Mouse (Mus musculus): Measurements from ENCODE around the gene Slc22a3. TPM values are rescaled to one million over a fixed set of nuclear protein-coding genes. Genes with fewer than 3 reads are reported as not detected.

The Slc22a3 gene
- total and polyA plus RNA-seq, 3 experiments = not detected

GRCm38 (mm10) chr17:12518194-12518593 lies 10.7 kb upstream of the Slc22a3 start:
- H3K27me3 ChIP-seq (replicated peaks) = peaks cover 41% of the 10 kb centered on the region

GRCm38 (mm10) chr17:12513997-12514396 lies 6.5 kb upstream of the Slc22a3 start:
- Histone ChIP-seq H3K9me3 (replicated peaks; ENCODE audit: low read length) (no peaks in the 10 kb centered on the region), H3K36me3 (replicated peaks in 1 of 2; ENCODE audit: control insufficient read depth in 1 of 2, insufficient read depth in 1 of 2, low read length in 1 of 2) (no peaks in the 10 kb centered on the region), H3K9ac (ENCODE audit: insufficient read depth, low read depth) (no peak overlapping the region), H3K27me3 (replicated peaks) (peaks cover 49% of the 10 kb centered on the region), H3K27ac (ENCODE audit: insufficient read depth, low read depth) (no peak overlapping the region), H3K4me1 (ENCODE audit: control insufficient read depth in 1 of 2, insufficient read depth in 2 of 2) (peaks cover 0 to 5% of the 10 kb centered on the region in 2 experiments; a peak in 2 of 4 replicates), H3K4me2 (ENCODE audit: insufficient read depth, low read depth, poor library complexity, severe bottlenecking) (no peak overlapping the region), H3K4me3 (replicated peaks in 1 of 3; ENCODE audit: low read depth in 2 of 3, low read length in 2 of 3, poor library complexity in 1 of 3) (no peak overlapping the region), H3K79me2 (replicated peaks; ENCODE audit: control insufficient read depth, extremely low read depth, insufficient read depth, poor library complexity, severe bottlenecking) (no peaks in the 10 kb centered on the region)
- dilution Hi-C loops (cut with MboI; ENCODE audit: extremely low pct_ligation_motif_present, extremely low pct_unique_long_range_greater_than_20kb, low sequenced_read_pairs) (no loop called here), in situ Hi-C loops (cut with MboI; ENCODE audit: low pct_ligation_motif_present, low pct_unique_long_range_greater_than_20kb, low sequenced_read_pairs) (no loop called here)
- DNase-seq (ENCODE audit: extremely low read depth) = no peak
- TF ChIP-seq GABPA (IDR thresholded peaks at IDR 0.05; ENCODE audit: insufficient replicate concordance, low read depth, low read length) (no peak), CTCF (conservative IDR thresholded peaks at IDR 0.05 in 1 of 2, IDR thresholded peaks at IDR 0.05 in 1 of 2; ENCODE audit: low read depth in 2 of 2, low read length in 2 of 2) (peak in 1 of 2 experiments; percentile 7; a peak in 1 of 4 replicates)

More at GRCm38 (mm10) chr17:12518194-12518593, 10.7 kb upstream of the Slc22a3 start:
- dilution Hi-C loops (cut with MboI; ENCODE audit: extremely low pct_ligation_motif_present, extremely low pct_unique_long_range_greater_than_20kb, low sequenced_read_pairs) (no loop called here), in situ Hi-C loops (cut with MboI; ENCODE audit: low pct_ligation_motif_present, low pct_unique_long_range_greater_than_20kb, low sequenced_read_pairs) (no loop called here)
- TF ChIP-seq SIN3A (IDR thresholded peaks at IDR 0.05; ENCODE audit: low read length) = no peak
- Histone ChIP-seq H3K4me3 (replicated peaks in 1 of 3; ENCODE audit: low read depth in 2 of 3, low read length in 2 of 3, poor library complexity in 1 of 3) (no peak overlapping the region), H3K4me2 (ENCODE audit: insufficient read depth, low read depth, poor library complexity, severe bottlenecking) (no peak overlapping the region), H3K27ac (ENCODE audit: insufficient read depth, low read depth) (no peak overlapping the region), H3K9ac (ENCODE audit: insufficient read depth, low read depth) (no peak overlapping the region), H3K9me3 (replicated peaks; ENCODE audit: low read length) (peaks cover 9% of the 10 kb centered on the region), H3K79me2 (replicated peaks; ENCODE audit: control insufficient read depth, extremely low read depth, insufficient read depth, poor library complexity, severe bottlenecking) (no peaks in the 10 kb centered on the region), H3K4me1 (ENCODE audit: control insufficient read depth in 1 of 2, insufficient read depth in 2 of 2) (no peaks in the 10 kb centered on the region), H3K36me3 (replicated peaks in 1 of 2; ENCODE audit: control insufficient read depth in 1 of 2, insufficient read depth in 1 of 2, low read length in 1 of 2) (no peaks in the 10 kb centered on the region)
- no peak for DNase-seq (ENCODE audit: extremely low read depth)

- no peak for TF ChIP-seq GABPA (IDR thresholded peaks at IDR 0.05; ENCODE audit: insufficient replicate concordance, low read depth, low read length)
- TF ChIP-seq SIN3A (IDR thresholded peaks at IDR 0.05; ENCODE audit: low read length) = no peak
- TF ChIP-seq TCF12 (IDR thresholded peaks at IDR 0.05; ENCODE audit: low read depth, low read length) = no peak
- no peak for TF ChIP-seq MEF2A (IDR thresholded peaks at IDR 0.05; ENCODE audit: borderline replicate concordance, low read depth, low read length)
- TF ChIP-seq JUND (conservative IDR thresholded peaks at IDR 0.05; ENCODE audit: low read depth, low read length) = no peak
- TF ChIP-seq USF2 (conservative IDR thresholded peaks at IDR 0.05; ENCODE audit: low read depth, low read length) = no peak
- TF ChIP-seq HCFC1 (IDR thresholded peaks at IDR 0.05; ENCODE audit: low read depth, low read length) = no peak
- no peak for TF ChIP-seq ZMIZ1 (IDR thresholded peaks at IDR 0.05; ENCODE audit: low read depth, low read length)
- no peak for TF ChIP-seq BHLHE40 (IDR thresholded peaks at IDR 0.05; ENCODE audit: low read depth, low read length)
- no peak for TF ChIP-seq ZNF384 (IDR thresholded peaks at IDR 0.05; ENCODE audit: low read depth, low read length)
- no peak for TF ChIP-seq MAX (IDR thresholded peaks at IDR 0.05; ENCODE audit: low read length)
- TF ChIP-seq ZC3H11A (IDR thresholded peaks at IDR 0.05; ENCODE audit: low read depth, low read length) = no peak
- TF ChIP-seq NRF1 (IDR thresholded peaks at IDR 0.05; ENCODE audit: low read depth, low read length) = no peak
- no peak for TF ChIP-seq RCOR1 (conservative IDR thresholded peaks at IDR 0.05; ENCODE audit: low read depth, low read length)
- no peak for TF ChIP-seq POLR2AphosphoS2 (IDR thresholded peaks at IDR 0.05; ENCODE audit: low read depth, low read length)
- Histone ChIP-seq H3K36me3 (replicated peaks in 1 of 2; ENCODE audit: control insufficient read depth in 1 of 2, insufficient read depth in 1 of 2, low read length in 1 of 2) (no peaks in the 10 kb centered on the region), H3K27ac (ENCODE audit: insufficient read depth, low read depth) (no peak overlapping the region), H3K79me2 (replicated peaks; ENCODE audit: control insufficient read depth, extremely low read depth, insufficient read depth, poor library complexity, severe bottlenecking) (no peaks in the 10 kb centered on the region), H3K27me3 (replicated peaks) (peaks cover 46% of the 10 kb centered on the region), H3K4me3 (replicated peaks in 1 of 3; ENCODE audit: low read depth in 2 of 3, low read length in 2 of 3, poor library complexity in 1 of 3) (no peak overlapping the region), H3K9ac (ENCODE audit: insufficient read depth, low read depth) (no peak overlapping the region), H3K4me1 (ENCODE audit: control insufficient read depth in 1 of 2, insufficient read depth in 2 of 2) (peaks cover 0 to 5% of the 10 kb centered on the region in 2 experiments; a peak in 2 of 4 replicates), H3K4me2 (ENCODE audit: insufficient read depth, low read depth, poor library complexity, severe bottlenecking) (no peak overlapping the region), H3K9me3 (replicated peaks; ENCODE audit: low read length) (no peaks in the 10 kb centered on the region)
- DNase-seq (ENCODE audit: extremely low read depth) = no peak
- in situ Hi-C loops (cut with MboI; ENCODE audit: low pct_ligation_motif_present, low pct_unique_long_range_greater_than_20kb, low sequenced_read_pairs) = no loop called here
- dilution Hi-C loops (cut with MboI; ENCODE audit: extremely low pct_ligation_motif_present, extremely low pct_unique_long_range_greater_than_20kb, low sequenced_read_pairs) = no loop called here
Measured at GRCm38 (mm10) chr17:12513107-12513923, 5.8 kb upstream of the Slc22a3 start.
